Mouse (Mus musculus) stomach, embryonic 14.5 days (tissue): ENCODE results near the gene Rpl10. TPM values are rescaled to one million over a fixed set of nuclear protein-coding genes. Genes with fewer than 3 reads are reported as not detected.

Experiments used
- ATAC-seq: fragments of 200-750 bp; cut with Nextera tagmentation; 2 replicates; pipeline ENCODE4 v1.8.0; 2017; ENCODE audit warnings: low read depth, moderate TSS enrichment; ENCODE audit not compliant: insufficient number of reproducible peaks, insufficient read depth, low FRiP score
- H3K27ac ChIP-seq: fragments of 300-500 bp; sonication (generic); 2 replicates; pipeline ENCODE4 v1.5.1; 2014; ENCODE audit warnings: mild to moderate bottlenecking, low read length, moderate library complexity, mixed read lengths
- H3K27me3 ChIP-seq: fragments of 300-500 bp; sonication (generic); 2 replicates; pipeline ENCODE4 v1.6.1; 2014; ENCODE audit warnings: low read length, control low read depth, mixed read lengths; ENCODE audit not compliant: control insufficient read depth, insufficient read depth
- H3K36me3 ChIP-seq: fragments of 300-500 bp; sonication (generic); 2 replicates; pipeline ENCODE4 v1.6.1; 2014; ENCODE audit warnings: mild to moderate bottlenecking, control low read depth, low read length, moderate library complexity, mixed read lengths; ENCODE audit not compliant: control insufficient read depth, insufficient read depth
- H3K4me1 ChIP-seq: fragments of 300-500 bp; sonication (generic); 2 replicates; pipeline ENCODE4 v1.6.1; 2014; ENCODE audit warnings: low read length, control low read depth, mixed read lengths; ENCODE audit not compliant: control insufficient read depth, insufficient read depth
- H3K4me2 ChIP-seq: fragments of 300-500 bp; sonication (generic); replicated peaks from 2 replicates; pipeline ENCODE4 v1.6.1; 2014; ENCODE audit warnings: low read depth, low read length, control low read depth
- H3K4me3 ChIP-seq: fragments of 300-500 bp; sonication (generic); 2 replicates; pipeline ENCODE4 v1.5.1; 2014; ENCODE audit warnings: low read depth, low read length, control low read depth
- H3K9ac ChIP-seq: fragments of 300-500 bp; sonication (generic); replicated peaks from 2 replicates; pipeline ENCODE4 v1.6.1; 2014; ENCODE audit warnings: low read depth, mild to moderate bottlenecking, control low read depth, low read length, moderate library complexity, mixed read lengths
- H3K9me3 ChIP-seq: fragments of 300-500 bp; sonication (generic); 2 replicates; pipeline ENCODE4 v1.6.1; 2016; ENCODE audit warnings: low read depth, low read length, control low read depth; ENCODE audit not compliant: control insufficient read depth
- WGBS: fragments of 180-500 bp; shearing (Covaris S2); extraction: QIAGEN DNeasy Blood & Tissue Kit; methylation state at CpG from one replicate; pipeline ENCODE4 v1.1.7; 2014; 5-methylcytosine and 5-hydroxymethylcytosine counted together
- polyA plus RNA-seq: library from polyadenylated mRNA; unstranded; fragments of >200 nt; fragmentation: Nextera tagmentation; extraction: Ambion mirVana; gene quantifications from 2 replicates; pipeline ENCODE4 v1.2.1, GENCODE M21; 2014

Rpl10 gene
- polyA plus RNA-seq = 893 and 924 TPM in 2 replicates

DNA sequence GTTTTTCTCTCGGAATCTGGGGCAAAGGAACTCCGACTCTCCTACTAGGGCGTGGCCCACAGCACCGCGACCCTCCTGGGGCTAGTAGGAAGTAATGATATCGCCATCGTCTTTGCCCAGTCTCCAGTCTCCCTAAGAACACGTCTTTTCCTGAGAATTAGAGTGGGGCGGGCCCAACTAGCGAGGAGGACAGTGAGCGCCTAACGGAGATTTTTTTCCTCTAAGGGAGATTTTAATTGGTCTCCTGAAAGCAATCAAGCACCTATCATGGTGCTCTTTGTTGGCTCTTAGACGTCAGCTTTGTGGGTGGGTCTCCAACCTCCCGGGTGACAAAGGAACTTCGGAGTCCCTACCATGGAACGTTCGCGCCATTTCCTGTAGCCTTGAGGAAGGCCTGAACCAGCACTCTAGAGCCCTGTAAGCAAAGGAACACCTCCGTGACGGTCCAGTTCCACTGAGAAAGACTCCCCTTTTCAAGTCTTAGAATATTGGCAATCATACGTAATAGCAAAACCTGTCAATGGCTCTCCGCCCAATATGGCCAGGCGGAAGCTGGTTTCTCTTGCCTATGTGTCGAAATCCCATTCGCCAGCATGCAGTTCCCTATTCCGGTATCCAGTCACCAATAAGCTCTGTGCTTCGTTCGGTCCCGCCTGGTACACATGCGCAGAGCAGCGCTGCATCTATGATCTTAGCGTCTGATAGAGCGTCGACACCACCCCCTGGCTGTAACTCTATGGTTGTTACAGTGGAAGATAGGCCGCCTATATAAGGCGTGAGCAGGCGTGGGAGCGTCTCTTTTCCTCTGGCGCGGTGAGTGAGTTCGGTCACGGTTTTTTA, at the start of gene Rpl10:
Gene Rpl10, plus strand, starts transcription at position 751 of the 840 bp plus-strand sequence.
- H3K4me3 ChIP-seq = peak within 1 kb of the TSS; percentile 49
- 20% methylated on average over 42 of the region's 42 CpGs for WGBS
- H3K9ac ChIP-seq = peak within 1 kb of the TSS; percentile 74
- H3K4me2 ChIP-seq = peak within 1 kb of the TSS; percentile 45
- H3K27me3 ChIP-seq = no peaks in the 10 kb centered on the region
- peak; percentile 94 for ATAC-seq
- peak within 1 kb of the TSS; percentile 90 for H3K27ac ChIP-seq
- no peaks in the 10 kb centered on the region for H3K36me3 ChIP-seq
- no peaks in the 10 kb centered on the region for H3K9me3 ChIP-seq
- H3K4me1 ChIP-seq = no peaks in the 10 kb centered on the region; the same call in 1 of the 2 replicates

DNA sequence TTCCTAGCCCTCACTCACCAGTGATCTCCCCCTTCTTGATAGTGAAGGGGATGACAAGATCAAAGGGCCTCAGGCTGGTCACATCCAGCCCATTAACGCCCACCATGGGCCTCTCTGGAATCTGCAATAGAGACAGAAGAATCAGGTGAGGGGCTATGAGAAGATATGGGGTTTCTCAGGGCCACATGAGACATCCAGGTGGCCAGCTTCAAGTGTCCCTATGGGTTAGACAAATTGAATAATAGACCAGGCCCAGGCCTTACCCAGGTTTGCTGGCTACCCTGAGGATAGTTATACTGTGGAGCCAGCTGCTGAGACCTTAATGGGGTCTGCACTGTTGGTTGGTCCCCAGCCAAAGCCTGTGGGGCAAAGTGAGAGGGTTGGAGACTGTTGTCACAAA, 40.6 kb upstream of the Rpl10 start:
- Histone ChIP-seq H3K9ac (no peak overlapping the region), H3K27me3 (no peaks in the 10 kb centered on the region), H3K4me3 (no peak overlapping the region), H3K4me1 (no peaks in the 10 kb centered on the region), H3K9me3 (no peaks in the 10 kb centered on the region), H3K4me2 (no peak overlapping the region), H3K36me3 (peaks cover 82% of the 10 kb centered on the region), H3K27ac (no peak overlapping the region)
- 50% methylated on average over 1 of the region's 1 CpGs for whole genome bisulfite sequencing
- no peak for ATAC-seq

GRCm38 (mm10) chrX:74233196-74233595, 37.4 kb upstream of the Rpl10 start:
- Histone ChIP-seq H3K27me3 (no peaks in the 10 kb centered on the region), H3K36me3 (peaks cover 79% of the 10 kb centered on the region), H3K4me2 (no peak overlapping the region), H3K9ac (no peak overlapping the region), H3K4me3 (no peak overlapping the region), H3K27ac (no peak overlapping the region), H3K4me1 (no peaks in the 10 kb centered on the region), H3K9me3 (no peaks in the 10 kb centered on the region)
- ATAC-seq = no peak
- 91% methylated on average over 5 of the region's 5 CpGs for WGBS

GRCm38 (mm10) chrX:74240332-74240731, 30.3 kb upstream of the Rpl10 start:
- Histone ChIP-seq H3K4me2 (no peak overlapping the region), H3K27ac (no peak overlapping the region), H3K9ac (no peak overlapping the region), H3K27me3 (no peaks in the 10 kb centered on the region), H3K4me3 (no peak overlapping the region), H3K36me3 (peaks cover 68% of the 10 kb centered on the region), H3K9me3 (no peaks in the 10 kb centered on the region), H3K4me1 (no peaks in the 10 kb centered on the region)
- WGBS = 96% methylated on average over 4 of the region's 4 CpGs
- no peak for ATAC-seq

GRCm38 (mm10) chrX:74243396-74243795, 27.2 kb upstream of the Rpl10 start:
- 85% methylated on average over 2 of the region's 2 CpGs for WGBS
- ATAC-seq = no peak
- Histone ChIP-seq H3K9me3 (no peaks in the 10 kb centered on the region), H3K36me3 (peaks cover 47% of the 10 kb centered on the region), H3K4me1 (no peaks in the 10 kb centered on the region), H3K4me2 (peak overlapping the region; percentile 60), H3K9ac (peak overlapping the region; percentile 4; the same call in 1 of the 2 replicates), H3K4me3 (peak overlapping the region; percentile 52), H3K27ac (no peak overlapping the region), H3K27me3 (no peaks in the 10 kb centered on the region)

- Histone ChIP-seq H3K9ac (peak overlapping the region; percentile 4; the same call in 1 of the 2 replicates), H3K27ac (0 out of 2 replicates have a peak overlapping the region, but pooled peaks have one; percentile 64), H3K9me3 (no peaks in the 10 kb centered on the region), H3K27me3 (no peaks in the 10 kb centered on the region), H3K4me2 (peak overlapping the region; percentile 60), H3K4me1 (no peaks in the 10 kb centered on the region), H3K36me3 (peaks cover 43% of the 10 kb centered on the region), H3K4me3 (peak overlapping the region; percentile 52)
- 49% methylated on average over 3 of the region's 3 CpGs for WGBS
- ATAC-seq = no peak
Measured at GRCm38 (mm10) chrX:74243807-74244206, 26.8 kb upstream of the Rpl10 start.

DNA sequence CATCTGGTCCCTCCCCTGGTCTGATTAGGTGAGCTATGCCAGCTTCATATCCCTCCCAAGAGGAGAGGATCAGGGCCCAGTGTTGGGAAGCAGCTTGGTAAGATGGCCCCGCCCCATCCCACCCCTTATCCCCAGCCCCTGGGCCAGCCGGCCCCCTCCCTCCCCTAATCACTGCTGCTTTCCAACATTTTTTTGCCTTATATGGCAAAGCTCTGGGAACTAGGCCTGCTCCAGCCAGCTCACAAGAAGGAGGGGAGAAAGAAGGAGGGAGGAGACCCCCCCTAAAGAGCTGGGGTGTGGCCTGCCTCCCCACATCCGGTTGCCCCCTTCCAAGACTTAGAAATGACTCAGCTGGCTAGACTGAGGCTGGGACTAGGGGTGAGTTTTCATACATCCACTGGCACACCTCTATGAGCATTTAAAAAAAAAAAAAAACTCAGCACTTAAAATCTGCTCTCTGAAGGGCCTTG, 26.0 kb upstream of the Rpl10 start:
- Histone ChIP-seq H3K27ac (peak overlapping the region; percentile 90; the same call in 1 of the 2 replicates), H3K4me2 (peak overlapping the region; percentile 60), H3K4me1 (no peaks in the 10 kb centered on the region), H3K9ac (peak overlapping the region; percentile 65), H3K36me3 (peaks cover 37% of the 10 kb centered on the region), H3K27me3 (no peaks in the 10 kb centered on the region), H3K4me3 (peak overlapping the region; percentile 52), H3K9me3 (no peaks in the 10 kb centered on the region)
- 31% methylated on average over 3 of the region's 3 CpGs for WGBS
- peak; percentile 70 for ATAC-seq

GRCm38 (mm10) chrX:74245107-74245506, 25.5 kb upstream of the Rpl10 start:
- Histone ChIP-seq H3K27me3 (no peaks in the 10 kb centered on the region), H3K9me3 (no peaks in the 10 kb centered on the region), H3K4me3 (peak overlapping the region; percentile 52), H3K4me1 (no peaks in the 10 kb centered on the region), H3K4me2 (peak overlapping the region; percentile 60), H3K27ac (peak overlapping the region; percentile 90), H3K36me3 (peaks cover 32% of the 10 kb centered on the region), H3K9ac (peak overlapping the region; percentile 65)
- WGBS = 17% methylated on average over 1 of the region's 1 CpGs
- ATAC-seq = no peak
